Mouse (Mus musculus) ovary, adult 18-20 months (tissue): Measurements from ENCODE around the gene Pcsk6.
"Not testable (repeated sequence)": the region's sequence is repeated elsewhere in the genome, so short reads cannot be mapped to it uniquely, and the experiment has no call there.

ENCODE experiments used
- DNase-seq: peaks from one replicate; pipeline ENCODE4 v3.0.0; 2022; ENCODE audit warnings: low spot score, mixed read lengths

Pcsk6 gene

DNA sequence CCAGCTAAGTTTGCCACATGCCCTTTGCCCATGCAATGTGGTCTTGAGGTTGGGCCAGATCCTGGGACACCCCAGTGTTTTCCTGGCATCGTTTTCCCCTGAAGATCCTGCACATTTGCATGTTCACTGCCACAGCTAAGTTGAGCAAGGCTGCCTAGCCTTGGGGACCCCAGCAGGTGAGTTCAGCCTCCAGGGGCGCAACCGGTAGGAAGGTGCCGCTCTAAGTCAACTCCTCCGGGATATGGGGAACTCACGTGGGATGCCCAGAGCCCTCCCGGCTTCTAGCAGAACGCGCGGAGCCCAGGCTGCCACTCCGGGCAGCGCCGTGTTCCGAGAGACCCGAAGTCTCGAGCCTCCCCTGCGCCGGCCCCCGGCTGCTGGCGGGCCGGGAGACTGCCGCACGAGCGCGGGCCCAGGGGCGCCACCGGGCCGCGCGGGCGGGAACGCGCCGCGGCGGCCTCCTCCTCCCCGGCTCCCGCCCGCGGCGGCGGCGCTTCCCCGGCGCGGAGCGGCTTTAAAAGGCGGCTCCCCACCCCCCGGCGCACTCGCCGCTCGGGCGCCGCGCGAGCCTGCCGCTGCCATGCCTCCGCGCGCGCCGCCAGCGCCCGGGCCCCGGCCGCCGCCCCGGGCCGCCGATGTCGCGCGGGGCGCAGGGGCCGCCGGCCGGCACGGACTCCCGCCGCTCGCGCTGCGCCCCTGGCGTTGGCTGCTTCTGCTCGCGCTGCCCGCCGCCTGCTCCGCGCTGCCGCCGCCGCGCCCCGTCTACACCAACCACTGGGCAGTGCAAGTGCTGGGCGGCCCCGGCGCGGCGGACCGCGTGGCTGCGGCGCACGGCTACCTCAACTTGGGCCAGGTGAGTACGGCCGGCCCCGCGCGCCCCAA is at the start of gene Pcsk6:
Pcsk6 (plus strand) TSS at position 144 of the 882 bp plus-strand sequence.
- no peak for DNase-seq

DNA sequence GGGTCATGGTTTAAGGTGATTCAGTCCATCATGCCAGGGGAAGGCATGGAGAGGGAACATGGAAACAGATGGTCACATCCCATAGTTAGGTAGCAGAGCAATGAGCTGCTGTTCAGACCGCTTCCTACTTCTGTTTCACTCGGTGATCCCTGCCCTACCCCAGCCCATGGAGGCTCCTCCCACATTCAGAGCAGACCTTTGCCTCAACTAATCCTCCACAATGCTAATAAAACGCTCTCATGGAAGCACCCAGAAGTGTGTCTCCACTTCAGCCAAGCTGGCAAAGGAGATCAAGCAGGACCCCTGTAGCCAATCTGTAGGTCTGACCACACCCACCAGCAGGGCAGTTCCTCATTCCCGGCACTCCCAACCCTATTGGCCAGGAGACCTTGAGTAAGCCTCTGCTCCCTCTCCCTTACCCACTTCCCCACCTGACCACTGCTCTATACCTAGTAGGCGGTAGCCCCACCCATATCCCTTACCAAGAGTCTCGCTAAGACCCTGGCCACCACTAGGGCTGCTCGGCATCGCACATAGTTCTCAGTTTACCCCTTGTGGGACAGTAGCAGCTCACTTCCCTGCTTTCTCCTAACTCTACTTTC is 47.8 kb upstream of the Pcsk6 start:
- DNase-seq: no peak

DNA sequence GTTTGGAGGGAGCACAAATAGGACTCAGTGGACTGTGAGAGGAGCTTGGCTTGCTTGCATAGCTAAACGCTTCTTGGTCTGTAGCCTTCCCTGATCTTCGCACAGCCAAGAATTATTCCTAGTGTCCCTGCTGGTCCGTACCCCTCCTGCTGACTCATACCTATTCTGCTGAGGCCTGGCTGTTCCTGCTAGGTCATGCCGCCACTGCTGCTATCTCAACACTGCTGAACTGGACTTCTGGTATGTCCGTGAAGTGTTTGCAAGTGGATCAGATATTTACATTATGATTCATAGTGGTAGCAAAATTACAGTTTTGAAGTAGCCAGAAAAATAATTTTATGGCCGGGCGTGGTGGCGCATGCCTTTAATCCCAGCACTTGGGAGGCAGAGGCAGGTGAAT is 44.0 kb upstream of the Pcsk6 start:
- DNase-seq: no peak

DNA sequence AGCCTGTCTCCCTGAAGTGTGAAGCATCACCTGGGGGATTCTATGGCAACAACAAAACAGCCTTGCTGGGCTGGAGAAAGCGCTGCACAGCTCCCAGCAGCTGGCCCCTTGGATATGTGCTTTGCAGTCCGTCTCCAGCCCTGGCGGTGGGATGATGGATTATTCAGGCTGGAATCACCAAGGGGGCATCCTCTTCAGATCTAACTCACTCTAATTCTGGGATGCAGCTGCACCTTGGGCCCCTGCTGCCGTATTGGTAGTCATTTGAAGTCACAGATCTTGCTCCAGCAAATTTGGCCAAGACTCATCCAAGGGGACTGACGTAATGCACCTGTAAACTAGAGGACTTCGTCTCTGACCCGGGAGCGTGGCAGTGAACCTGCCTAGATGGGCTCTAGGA is 41.1 kb upstream of the Pcsk6 start:
- no peak for DNase-seq

DNA sequence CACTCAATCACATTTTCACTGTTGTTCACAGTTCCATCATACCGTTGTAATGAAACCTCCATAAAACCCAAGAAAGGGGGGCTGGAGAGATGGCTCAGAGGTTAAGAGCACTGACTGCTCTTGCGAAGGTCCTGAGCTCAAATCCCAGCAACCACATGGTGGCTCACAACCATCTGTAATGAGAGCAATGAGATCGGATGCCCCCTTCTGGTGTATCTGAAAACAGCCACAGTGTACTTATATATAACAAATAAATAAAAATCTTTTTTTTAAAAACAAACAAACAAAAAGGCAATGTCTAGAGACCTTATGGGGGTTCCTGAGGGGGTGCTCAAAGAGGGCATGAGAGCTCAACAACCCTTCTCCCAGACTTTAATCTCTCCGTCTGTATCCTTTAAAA is 39.6 kb upstream of the Pcsk6 start:
- DNase-seq: not testable (repeated sequence)

- DNase-seq: no peak
These were observed 38.9 kb upstream of the Pcsk6 start for GRCm38 (mm10) chr7:65822506-65823119.

GRCm38 (mm10) chr7:65839756-65840155 is 21.8 kb upstream of the Pcsk6 start:
- DNase-seq: no peak

DNA sequence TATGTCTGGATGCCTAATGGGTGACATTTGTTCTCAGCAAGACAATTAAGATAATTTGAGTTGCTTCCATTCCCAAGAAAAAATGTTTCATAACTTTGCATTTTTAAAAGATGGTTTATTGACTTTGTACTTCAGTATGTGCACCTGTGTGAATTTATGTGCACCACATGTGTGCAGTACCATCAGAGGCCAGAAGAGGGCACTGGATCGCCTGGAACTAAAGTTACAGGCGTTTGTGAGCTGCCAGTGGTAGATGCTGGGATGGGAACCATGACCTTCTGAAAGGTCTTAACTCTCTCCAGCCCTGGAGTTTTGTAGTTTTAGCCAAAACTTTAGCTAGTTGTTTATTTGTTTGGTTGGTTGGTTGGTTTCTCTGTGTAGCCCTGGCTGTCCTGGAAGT is 18.3 kb upstream of the Pcsk6 start:
- DNase-seq: no peak

DNA sequence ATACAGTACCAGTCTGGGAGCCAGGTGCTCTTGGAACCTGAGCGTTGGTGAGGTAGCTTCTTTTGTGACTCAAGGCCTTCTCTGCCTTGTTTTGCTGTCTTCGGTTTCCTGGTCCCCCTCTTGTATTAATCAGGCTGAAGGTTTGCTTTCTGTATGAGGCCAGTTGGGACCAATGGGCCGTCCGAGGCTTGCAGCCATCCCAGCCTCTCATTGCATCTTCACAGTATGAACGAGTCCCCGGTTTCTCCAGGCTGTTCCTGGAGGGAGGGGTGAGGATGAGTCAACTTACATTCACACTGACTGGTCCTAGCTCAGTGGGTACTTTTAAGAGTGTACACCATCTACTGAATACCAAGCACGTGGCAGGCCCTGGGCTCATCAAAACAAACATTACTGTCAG is 553 bp upstream of the Pcsk6 start:
- DNase-seq: no peak

DNA sequence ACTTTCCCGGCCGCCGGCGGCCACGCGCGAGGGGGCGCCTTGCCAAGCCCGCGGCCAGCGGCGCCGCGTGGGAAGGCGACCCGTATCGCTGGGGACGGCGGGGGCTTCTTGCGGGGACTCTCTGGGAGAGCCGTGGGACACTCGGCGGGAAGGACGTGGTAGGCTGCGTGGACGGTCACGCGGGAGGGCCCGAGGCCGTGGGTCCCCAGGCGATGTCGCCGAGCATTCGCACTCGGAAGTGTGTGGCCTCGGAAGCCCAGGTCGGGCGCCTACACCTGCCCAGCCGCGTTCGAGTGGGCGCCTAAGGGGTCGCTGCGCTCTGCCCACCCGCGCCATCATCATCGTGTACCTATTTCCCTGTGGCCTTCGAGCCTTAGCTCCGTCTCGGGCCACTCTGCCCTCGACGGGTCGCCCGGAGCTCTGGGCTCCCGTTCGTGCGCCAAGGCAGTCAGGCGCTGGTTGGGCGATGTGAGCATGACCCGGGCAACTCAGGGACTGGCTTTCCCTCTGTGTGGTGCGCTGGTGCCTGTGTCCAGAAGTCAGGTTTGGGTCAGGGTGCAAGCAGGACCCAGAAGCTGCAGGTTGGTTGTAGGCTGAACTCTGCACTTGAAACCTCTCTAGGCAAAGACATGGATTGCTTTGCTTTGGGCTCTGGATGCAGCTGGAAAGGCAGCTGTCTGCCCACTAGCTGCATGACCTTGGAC is 1.1 kb downstream of the Pcsk6 start:
- no peak for DNase-seq

DNA sequence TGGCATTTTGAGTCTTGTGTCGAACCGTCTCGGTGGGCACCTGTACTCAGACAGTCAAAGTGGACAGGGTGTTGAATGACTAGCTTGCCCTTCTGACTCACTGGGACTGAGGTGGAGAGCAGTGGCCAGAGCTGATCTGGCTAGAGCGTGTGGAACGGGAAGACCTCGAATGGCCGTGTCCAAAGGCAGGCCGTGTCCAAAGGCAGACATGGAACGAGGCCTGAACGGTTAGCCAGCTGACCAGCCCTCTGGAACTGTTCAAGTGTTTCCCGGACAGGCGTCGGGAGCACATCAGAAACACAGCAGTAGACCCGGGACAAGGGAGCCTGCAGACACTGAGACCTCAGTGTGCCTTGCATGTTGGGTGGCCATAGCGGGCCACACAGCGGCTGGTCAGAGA is 7.6 kb downstream of the Pcsk6 start:
- DNase-seq: no peak

DNA sequence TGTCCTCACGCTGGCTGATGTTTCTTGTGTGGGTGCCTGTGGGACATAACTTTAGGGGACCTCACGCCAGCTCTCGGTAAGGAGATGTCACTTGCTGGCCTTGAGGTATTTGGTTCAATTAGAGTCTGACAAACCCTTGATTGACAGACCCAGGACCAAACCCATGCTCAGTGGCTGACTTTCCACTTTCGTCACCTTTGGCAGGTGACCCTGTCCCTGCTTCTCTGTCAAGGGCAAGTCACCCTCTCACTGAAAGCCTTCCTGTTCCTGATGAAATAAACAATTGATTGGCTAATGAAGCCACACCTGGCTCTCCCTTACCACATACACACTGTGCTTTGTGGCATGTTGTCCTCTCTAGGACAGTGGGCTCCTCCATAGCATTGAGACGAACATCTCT is 8.3 kb downstream of the Pcsk6 start:
- DNase-seq: no peak

GRCm38 (mm10) chr7:65870227-65870626 is 8.7 kb downstream of the Pcsk6 start:
- DNase-seq: no peak

GRCm38 (mm10) chr7:65870928-65871580 is 9.5 kb downstream of the Pcsk6 start:
- DNase-seq: no peak

- no peak for DNase-seq
These were observed 10.3 kb downstream of the Pcsk6 start for GRCm38 (mm10) chr7:65871851-65872250.

GRCm38 (mm10) chr7:65873176-65873845 is 11.8 kb downstream of the Pcsk6 start:
- no peak for DNase-seq

- DNase-seq: no peak
These were observed 12.4 kb downstream of the Pcsk6 start for GRCm38 (mm10) chr7:65873902-65874301.

DNA sequence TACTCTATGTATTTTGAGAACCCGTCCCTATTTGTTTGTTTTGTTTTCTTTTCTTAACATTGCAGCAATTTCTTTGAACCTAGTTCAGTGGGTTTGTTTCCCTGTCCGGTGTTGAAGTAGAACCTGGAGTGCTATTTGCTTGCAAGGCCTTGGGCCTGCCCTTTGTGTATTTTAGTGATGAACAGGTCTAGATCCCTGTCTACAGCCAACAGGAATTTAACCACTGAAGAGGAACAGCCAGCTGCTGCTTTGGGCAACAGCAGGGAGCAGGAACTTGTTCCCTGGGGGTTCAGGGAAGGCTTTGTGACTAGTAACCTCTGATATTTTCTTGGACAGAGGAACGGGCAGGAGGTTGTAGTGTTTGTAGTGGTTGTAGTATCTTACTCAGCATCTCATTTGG is 15.1 kb downstream of the Pcsk6 start:
- DNase-seq: no peak

DNA sequence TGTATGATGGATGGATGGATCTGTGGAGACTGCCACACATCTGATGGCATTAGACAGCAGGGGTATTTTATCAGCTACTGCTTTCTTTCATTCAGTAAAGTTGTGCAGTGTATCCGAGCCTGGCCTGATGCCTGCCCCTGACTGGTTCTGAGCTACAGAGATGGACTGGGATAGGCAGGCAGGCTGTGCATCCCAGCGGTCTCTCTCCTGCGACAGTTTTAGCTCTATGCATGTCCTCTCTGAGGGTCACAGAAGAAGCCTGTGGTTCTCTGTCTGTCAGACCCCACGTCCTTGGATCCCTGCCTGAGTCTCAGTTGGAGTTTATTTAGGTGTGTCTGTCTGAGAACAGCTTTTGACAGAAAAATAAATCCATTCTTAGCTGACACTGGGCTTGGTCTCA is 16.7 kb downstream of the Pcsk6 start:
- DNase-seq: no peak

DNA sequence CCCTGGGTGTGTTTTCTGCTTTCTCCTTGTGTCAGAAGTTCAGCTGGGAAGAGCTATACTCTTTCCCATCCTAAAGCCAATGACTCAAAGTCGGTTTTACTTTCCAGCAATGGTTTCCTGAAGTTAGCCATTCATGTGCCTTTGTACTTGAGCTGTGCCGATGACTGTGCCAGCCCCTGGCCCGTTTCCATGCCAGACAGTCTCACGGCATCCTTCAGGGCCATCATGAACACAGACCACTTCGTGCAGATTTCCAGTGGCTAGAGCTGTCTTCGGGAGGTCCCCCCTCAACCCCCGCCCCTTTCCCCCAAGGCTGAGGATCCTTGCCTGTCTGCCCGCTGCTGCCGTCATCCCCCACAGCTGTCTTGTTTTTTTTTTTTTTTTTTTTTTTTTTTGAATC is 17.8 kb downstream of the Pcsk6 start:
- DNase-seq: no peak

DNA sequence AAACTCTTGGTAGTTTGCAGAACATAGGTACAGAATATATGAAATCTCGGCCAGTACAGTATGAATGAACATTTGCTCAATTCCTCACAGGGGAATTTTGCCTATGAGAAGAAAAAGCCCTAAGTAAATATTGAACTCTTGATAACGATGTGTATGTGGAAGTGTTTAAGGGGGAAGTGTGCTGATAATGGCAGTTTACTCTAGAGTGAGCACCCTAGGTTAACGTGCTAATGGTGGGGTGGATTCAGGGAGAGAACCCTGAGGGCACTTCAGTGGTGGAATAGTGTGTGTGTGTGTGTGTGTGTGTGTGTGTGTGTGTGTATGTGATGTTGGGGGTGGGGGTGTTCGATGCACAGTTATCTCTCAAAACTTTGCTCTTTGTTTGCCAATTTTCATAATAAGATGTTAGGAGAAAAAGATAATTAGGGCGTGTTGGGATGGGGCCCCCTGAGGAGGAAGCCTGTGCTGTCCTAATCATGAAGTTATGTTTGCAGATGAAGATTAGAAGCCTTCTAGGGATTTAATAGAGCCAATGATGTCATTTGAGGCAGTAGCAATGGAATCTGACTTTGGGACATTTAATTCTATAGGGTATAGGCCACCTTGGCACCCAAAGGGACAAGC is 19.2 kb downstream of the Pcsk6 start:
- no peak for DNase-seq
